Mouse (Mus musculus) liver, embryonic 11.5 days (tissue): ENCODE results near the gene Zfp300. TPM values are rescaled to one million over a fixed set of nuclear protein-coding genes. Genes with fewer than 3 reads are reported as not detected.

Experiments used
- polyA plus RNA-seq: library from polyadenylated mRNA; unstranded; fragments of >200 nt; fragmentation: Nextera tagmentation; extraction: Ambion mirVana; gene quantifications from 2 replicates; pipeline ENCODE4 v1.2.1, GENCODE M21; 2014

Gene Zfp300
- polyA plus RNA-seq, 1 experiment from 2014 or later = 0.33 TPM

Other genes starting within 250 kb of the Zfp300 start
- 8.8 and 10.6 TPM in 2 replicates for gene Timp1, start 219.4 kb downstream of the Zfp300 start, polyA plus RNA-seq
- 0.48 and 0.60 TPM in 2 replicates for gene Syn1, start 168.5 kb downstream of the Zfp300 start, polyA plus RNA-seq
- 11.5 and 12.0 TPM in 2 replicates for gene Cfp, start 158.0 kb downstream of the Zfp300 start, polyA plus RNA-seq
- 3.4 and 4.1 TPM in 2 replicates for gene Elk1, start 138.9 kb downstream of the Zfp300 start, polyA plus RNA-seq
- 62.7 and 66.7 TPM in 2 replicates for gene Uxt, start 127.5 kb downstream of the Zfp300 start, polyA plus RNA-seq
- 4.5 TPM in 2 replicates for gene Zfp182, start 27.2 kb downstream of the Zfp300 start, polyA plus RNA-seq
- not detected in 2 replicates for gene Spaca5, start 21.1 kb downstream of the Zfp300 start, polyA plus RNA-seq
- gene Ssxa1, start 26.3 kb upstream of the Zfp300 start, polyA plus RNA-seq = not detected in 2 replicates
- not detected in 2 replicates for gene Gm21876, start 86.1 kb upstream of the Zfp300 start, polyA plus RNA-seq